Mouse (Mus musculus) left cerebral cortex, postnatal 14 days (tissue): ENCODE data around the gene Rab11fip5. TPM values are rescaled to one million over a fixed set of nuclear protein-coding genes. Genes with fewer than 3 reads are reported as not detected.

Experiments used
- DNase-seq, 2 experiments: peaks; one replicate each; pipeline ENCODE4 v3.0.0; 2021 to 2022; ENCODE audit warnings: low spot score in 2 of 2, mixed read lengths in 1 of 2
- intact Hi-C: fragments of 180-260 bp; cut with DNase I; formaldehyde crosslinking; loops from one replicate; pipeline ENCODE4 v1.15.1; 2025
- long read RNA-seq, 2 experiments: library from polyadenylated mRNA; stranded (forward); transcript quantifications; one replicate each; pipeline ENCODE4 v2.0.0; 2021
- total RNA-seq, 2 experiments: library from RNA; stranded (reverse); gene quantifications; 2 replicates each; pipeline ENCODE4 v1.2.3; 2021

The Rab11fip5 gene
- 10 to 100 TPM; 53.8 to 55.0 TPM for total RNA-seq
- long read RNA-seq, experiment 1, full-length matches to known transcripts, result 27 of 51 reads
- long read RNA-seq, experiment 1, partial matches to known transcripts, result 11 of 51 reads
- long read RNA-seq, experiment 1, other reads (novel, unspliced or antisense), result 13 of 51 reads
- long read RNA-seq, experiment 2, full-length matches to known transcripts, result 31 of 59 reads
- long read RNA-seq, experiment 2, partial matches to known transcripts, result 16 of 59 reads
- long read RNA-seq, experiment 2, other reads (novel, unspliced or antisense), result 12 of 59 reads

DNA sequence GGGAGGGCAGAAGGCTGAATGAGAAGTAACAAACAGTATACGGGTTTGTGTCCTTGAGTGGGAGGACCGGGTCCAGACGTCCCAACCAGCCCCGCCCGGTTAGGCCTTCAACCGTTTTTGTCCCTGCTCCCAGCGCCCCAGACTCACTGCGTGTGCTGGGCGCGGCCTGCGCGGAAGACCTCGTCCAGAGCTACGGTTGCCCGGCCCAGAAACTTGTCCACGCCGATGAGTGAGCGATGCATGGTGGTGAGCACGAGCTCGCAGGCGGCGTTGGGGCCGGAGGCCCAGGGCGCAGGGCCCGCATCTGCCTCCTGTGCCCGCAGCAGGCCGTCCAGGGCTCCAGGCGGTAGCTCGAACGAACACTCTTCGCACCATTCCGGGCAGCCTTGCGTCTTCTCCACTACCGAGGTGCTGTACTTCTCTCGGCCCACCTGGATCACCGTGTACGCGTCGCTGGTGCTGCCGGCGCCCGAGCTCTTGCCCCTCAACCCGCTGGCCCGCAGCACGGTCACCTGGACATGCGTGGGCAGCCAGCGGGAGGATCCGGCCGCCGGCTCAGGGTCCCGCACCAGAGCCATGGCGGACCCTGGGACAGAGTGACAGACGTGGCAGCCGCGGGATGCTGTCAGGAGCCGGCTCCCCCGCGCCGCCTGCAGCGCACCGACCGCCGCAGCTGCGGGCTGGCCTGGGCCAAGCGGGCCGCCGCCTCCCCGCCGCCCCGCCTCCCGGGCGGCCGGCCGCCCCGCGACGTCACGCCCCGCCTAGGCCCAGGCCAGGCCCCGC is at the start of gene Rab11fip5:
Rab11fip5 (minus strand) TSS at position 684 of the 783 bp plus-strand sequence.
- intact Hi-C loops, result no loop called here
- peak; percentile 18 to 20 for DNase-seq

DNA sequence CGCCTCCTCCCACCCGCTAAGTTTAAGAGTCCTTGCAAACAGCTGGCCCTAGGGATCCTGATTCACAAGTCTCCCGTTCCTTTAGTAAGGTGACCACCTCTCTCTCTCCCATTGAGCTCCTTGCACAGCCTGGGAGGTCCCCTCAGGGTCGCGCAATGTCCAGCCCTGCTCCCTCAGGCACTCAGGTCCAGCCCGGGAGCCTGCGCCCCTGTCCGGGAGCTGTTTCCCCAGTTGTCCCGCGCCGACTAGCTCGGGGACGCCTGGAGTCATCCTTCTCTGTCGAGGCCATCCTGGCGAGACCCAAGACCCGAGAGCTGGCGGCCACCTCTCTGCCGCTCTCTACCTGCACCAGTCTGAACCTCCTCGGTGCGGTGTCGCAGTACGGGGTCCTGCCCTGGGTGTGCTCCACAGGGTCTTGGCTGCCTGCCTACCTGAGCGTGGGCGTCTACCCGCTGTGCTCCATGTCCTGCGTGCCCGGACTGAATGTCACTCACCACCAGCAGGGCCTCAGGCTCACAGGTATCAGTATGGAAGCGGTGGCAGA is 49.5 kb upstream of the Rab11fip5 start, which contains the start of gene Noto:
Noto (plus strand) TSS at position 51 of the 544 bp plus-strand sequence.
- intact Hi-C loops, result no loop called here
- DNase-seq, result no peak

DNA sequence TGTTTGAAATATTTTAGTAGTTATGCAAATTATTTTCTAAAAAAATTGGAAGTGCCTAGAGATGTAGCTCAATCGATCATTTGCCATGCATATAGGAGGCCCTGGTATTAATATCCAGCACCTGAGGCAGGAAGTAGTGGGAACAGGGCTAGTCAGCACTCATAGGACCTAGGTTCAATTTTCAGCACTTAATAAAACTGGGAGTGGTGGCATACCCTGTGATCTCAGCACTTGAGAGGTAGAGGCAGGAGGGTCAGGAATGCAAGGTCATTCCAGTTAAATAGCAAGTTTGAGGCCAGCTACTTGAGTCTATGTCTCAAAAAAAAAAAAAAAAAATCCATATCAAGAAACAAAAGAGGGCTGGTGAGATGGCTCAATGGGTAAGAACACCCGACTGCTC is 44.7 kb upstream of the Rab11fip5 start:
- intact Hi-C loops, result no loop called here
- no peak for DNase-seq

DNA sequence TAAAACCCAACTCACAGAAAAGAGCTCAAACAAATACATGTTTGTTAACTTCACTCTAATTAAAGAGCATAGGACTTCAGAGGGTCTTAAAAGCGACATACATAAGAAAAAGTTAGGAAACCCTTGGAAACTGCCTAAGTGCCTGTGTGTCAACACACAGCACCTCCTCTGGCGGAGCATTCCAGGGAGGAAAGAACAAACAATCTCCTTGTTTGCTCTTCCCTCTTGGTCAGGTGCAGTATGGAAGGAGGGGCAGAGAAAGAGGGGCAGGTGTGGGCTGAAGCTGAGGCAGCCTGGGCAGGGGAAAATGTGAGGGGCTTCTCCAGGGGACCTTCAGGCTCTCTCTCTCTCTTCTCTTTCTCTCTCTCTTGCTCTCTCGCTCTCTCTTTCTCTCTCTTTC is 41.4 kb upstream of the Rab11fip5 start:
- intact Hi-C loops, result no loop called here
- DNase-seq, result no peak

DNA sequence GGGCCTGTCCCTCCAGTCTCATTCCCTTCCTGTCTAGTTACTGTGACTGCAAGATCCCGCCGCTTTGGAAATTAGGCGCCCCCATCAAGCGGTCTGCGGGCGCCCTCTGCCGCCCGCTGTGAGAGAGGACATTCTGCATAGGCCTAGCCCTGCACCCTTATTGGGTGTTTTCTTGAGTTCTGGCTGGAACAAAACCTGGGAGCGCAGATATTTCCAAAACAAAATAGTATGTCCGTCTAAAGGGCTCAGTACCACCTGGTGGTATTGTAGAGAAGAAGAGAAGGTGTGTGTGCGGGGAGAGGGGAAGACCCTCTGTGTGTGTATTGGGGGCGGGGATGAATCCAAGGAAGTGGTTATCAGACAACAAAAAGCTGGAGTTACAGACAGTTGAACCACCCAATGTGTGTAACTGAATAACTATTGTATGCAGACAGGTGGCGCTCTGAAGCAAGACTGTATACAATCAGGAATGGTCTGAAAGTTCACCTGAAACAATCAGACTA is 36.4 kb upstream of the Rab11fip5 start:
- DNase-seq, result peak; percentile 47 to 56
- intact Hi-C loops, result loop anchor here (1.0 kb wide), 1 partner anchor 251 kb away; no protein-coding TSS in a partner anchor

DNA sequence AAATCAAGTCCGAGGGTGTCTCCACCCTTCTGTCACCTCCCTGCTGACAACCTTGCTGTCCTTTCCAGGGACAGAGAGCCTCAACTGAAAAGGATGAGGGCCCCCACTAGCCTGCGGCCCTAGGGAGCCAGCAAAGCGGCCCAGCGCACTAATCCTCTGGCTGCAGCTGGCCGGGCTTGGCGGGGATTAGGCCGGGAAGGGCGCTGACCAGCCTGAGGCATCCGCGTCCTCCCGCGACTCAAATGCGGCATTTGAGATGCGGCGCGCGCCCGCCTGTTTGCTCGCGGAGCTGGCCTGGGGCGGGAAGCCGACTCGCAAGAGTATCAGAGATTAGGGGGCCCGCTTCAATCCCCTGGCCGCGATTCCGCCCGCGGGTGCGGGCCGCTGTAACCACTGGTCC is 34.6 kb upstream of the Rab11fip5 start:
- no peak for DNase-seq
- intact Hi-C loops, result no loop called here

DNA sequence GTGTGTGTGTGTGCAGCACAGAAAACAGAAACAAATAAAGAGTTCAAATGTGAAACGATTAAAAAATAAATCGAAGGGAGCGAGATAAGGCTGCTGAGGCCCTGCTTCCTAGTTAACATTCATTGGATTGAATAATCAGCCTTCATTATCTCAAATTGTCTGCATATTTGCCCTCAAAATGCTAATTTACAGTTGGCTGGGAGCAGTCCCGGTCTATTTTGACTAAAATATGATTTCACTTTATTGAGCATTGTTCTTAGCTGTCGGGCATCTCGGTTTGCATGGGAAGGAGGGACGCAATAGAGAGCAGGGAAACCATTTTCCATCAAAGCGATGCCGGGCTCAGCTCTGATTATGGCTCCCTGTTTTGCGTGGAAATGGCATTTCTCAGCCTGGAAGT is 28.6 kb upstream of the Rab11fip5 start:
- DNase-seq, result no peak
- intact Hi-C loops, result no loop called here

DNA sequence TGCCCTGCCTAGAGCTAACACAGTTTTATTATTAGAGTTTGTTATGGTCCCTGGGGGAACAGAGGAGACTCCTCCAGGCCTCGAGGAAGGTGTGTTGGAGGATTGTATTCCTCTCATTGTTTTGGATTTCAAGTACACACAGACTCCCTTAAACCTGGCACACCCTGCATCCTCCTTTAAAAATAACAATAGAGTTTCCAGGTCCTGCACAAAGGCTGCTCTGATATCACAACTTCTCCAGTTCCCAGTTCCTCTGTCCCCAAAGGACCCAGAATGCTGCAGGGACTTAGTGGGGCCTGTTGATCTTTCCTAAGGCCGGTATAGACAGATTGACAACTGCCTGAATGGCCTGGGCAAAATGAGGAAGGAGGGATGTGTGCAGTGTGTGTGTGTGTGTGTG is 28.2 kb upstream of the Rab11fip5 start:
- DNase-seq, result no peak
- intact Hi-C loops, result no loop called here

DNA sequence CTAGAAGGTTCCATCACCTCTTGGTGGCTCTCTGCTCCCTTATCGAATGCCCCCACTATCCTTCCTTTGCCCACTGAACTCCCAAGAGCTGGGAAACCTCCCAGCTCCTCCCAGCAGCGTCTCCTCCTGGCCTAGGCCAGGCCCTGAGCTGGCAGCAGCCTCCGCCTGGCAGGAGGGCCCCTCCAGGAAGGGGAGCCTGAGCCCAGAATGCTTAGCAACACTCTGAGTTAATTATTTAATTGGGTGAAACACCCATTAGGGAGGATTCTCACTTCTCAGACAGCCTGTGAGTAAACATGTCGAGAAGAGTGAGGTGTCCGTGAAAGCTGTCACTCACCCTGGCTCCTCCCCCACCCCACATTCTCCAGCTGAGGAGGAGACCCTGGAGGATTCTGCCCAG is 25.3 kb upstream of the Rab11fip5 start:
- intact Hi-C loops, result no loop called here
- no peak for DNase-seq

DNA sequence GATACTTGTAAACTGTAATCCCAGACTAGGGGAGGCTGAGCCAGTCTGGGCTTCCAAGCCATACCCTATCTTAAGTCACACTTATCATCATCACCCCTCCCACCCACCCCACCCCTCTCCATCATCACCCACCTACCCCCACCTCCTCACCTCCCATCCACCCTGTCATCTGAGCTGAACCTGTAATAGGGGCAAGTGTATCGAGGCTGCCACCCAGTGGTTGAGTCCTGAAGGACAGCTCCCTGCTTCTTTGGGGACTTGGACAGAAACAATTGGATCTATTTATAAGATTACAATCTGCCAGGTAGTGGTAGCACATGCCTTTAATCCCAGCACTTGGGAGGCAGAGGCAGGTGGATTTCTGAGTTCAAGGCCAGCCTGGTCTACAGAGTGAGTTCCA is 22.7 kb upstream of the Rab11fip5 start:
- intact Hi-C loops, result no loop called here
- peak; percentile 15 to 45 for DNase-seq

DNA sequence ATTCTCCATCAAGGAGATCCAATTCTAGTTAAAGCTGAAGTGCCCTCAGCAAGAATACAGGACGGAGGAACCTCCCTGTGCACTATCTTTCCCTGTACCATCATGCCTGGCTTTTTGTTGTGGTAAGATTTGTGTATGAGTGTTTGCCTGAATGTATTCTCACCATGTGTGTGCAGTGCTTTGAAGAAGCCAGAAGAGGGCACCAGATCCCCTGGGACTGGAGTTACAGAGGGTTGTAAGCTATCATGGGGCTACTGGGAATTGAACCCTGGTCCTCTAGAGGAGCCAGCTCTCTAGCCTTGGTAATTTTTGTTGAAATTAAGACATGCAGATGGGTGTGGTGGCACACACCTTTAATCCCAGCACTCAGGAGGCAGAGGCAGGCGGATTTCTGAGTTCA is 20.9 kb upstream of the Rab11fip5 start:
- intact Hi-C loops, result no loop called here
- no peak for DNase-seq

DNA sequence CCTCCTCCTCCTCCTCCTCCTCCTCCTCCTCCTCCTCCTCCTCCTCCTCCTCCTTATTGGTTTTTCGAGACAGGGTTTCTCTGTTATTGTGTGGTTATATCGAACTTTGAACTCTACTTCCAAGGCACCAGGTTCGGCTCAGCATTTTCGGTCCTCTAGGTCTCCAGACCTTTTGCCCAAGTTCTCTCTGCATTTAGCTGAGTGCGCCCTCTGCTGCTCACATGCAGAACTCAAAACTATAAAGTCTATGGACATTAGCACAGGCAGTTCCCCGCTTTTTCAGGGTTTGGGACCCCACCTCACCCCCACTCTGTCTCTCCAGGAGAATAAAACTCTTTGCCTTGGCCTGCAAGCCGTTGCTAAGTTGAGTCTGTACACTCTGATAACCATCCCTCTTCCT is 17.4 kb upstream of the Rab11fip5 start:
- intact Hi-C loops, result loop anchor here (5.0 kb wide), 1 partner anchor 230 kb away; no protein-coding TSS in a partner anchor
- DNase-seq, result peak; percentile 47 to 78

DNA sequence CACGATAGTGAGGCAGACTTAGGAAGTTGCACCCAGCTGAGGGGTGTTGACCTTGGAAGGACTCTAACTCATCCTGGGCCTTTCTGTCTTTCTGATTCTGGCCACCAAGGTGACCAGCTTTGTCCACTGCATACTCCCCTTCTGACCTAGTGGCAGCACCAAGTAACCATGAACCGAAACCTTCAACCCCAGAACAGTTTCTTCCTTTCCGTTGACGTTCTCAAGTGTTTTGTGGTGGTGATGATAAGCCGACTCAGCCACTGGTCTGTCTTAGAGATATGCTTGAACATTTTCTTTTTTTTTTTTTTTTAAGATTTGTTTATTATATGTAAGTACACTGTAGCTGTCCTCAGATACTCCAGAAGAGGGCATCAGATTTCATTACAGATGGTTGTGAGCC is 14.2 kb upstream of the Rab11fip5 start:
- intact Hi-C loops, result no loop called here

DNA sequence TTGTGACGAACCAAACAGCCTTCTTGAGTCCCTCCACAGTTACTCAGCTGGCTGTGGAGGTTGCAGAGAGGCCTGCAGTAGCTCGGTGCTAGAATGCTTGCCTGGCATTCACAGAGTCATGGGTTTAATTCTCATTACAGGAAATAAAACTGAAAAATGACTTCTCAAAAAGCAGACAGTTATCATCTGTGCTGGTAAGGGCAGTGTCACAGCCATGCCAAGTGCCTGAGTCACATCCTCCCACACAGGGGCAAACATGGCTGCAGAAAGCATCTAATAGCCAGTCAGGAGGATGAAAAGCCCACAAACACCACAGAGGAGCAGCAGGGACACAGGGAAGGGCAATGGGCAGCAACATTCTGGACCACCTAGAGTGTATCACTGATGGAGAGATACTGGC is 8.4 kb upstream of the Rab11fip5 start:
- intact Hi-C loops, result loop anchor here (5.0 kb wide), 1 partner anchor 35 kb away; no protein-coding TSS in a partner anchor
- DNase-seq, result no peak

More for the DNA sequence above, 14.2 kb upstream of the Rab11fip5 start:
- no peak for DNase-seq

DNA sequence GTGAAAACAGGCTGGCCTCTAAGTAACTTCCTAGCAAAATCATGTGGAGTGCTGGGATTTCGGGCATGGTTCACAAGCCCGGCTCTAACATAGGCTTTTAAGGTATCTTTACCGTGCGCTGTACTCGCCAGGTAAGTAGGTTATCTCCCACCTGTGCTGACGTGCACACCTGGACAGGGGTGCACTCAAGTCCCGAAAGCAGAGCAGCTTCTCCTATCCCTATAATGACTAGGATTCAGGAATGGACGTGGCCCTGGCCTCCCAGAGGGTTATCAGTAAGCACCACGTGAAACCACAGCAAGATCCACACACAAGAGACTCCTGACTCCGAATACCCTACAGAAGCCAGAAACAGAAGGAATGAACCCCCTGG is 7.2 kb upstream of the Rab11fip5 start:
- no peak for DNase-seq
- intact Hi-C loops, result loop anchor here (5.0 kb wide), 1 partner anchor 34 kb away; no protein-coding TSS in a partner anchor

DNA sequence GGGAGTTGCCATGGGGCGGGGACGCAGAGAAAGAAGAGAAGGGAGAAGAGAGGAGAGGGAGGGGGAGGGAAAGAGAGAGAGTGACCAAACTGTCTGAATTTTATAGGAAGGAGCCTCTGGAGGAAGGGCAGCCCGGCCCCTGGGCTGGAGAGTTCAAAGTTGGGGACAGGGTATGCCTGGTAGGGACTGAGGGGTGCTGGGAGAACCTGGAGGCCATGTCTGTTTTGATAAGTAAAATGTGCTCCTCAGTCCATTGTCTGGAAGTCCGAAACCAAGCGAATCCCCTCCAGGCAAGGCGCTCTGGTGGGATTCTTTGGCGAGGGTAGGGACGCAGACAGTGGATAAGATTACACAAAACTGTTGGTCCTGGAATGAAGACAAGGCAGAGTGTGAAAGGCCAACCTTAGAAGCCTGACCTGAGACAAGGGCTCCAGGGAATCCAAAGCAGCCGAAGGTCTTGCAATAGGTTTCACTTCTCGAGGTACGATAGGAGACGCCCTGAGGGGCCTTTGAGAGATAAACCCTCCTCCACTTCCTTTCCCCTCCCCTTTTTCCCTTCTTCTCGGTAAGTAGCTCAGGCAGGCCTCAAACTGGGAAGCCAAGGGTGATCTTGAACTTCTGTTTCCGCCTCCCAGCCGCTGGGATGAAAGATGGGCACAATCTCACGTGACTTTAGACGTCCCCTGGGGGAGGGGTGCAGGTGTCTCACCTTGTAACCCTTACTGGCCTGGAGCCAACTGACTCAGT is 6.6 kb upstream of the Rab11fip5 start:
- intact Hi-C loops, result loop anchor here (5.0 kb wide), 1 partner anchor 34 kb away; no protein-coding TSS in a partner anchor
- no peak for DNase-seq

DNA sequence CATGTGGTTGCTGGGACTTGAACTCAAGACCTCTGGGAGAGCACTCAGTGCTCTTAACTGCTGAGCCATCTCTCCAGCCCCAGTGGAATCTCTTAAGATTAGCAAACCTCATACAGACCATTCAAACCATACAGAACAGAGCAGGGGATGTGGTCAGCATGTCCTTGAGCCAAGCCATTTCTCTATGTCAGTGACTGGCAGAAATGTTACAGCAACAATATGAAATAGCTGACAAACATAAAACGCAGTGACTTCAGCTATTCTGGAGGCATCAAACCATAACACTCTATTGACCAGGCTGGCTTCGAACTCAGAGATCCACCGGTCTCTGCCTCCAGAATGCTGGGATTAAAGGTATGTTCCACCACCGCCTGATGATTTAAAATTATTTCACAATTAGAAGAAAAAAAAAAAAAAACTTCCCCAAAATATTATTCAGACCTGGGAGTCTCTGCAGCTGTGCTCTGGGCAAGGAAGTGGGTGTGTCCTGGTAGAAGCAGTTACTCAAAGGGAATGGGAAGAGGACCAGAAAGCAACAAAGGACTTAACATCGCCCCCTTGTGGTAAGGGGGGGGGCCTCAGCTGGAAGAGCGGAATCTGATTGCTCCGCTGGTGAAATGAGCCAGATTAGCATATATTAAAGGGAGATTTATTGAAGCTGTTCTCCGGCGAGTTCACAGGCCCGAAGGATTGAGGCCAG is 5.9 kb upstream of the Rab11fip5 start:
- DNase-seq, result peak; percentile 85 to 89
- intact Hi-C loops, result loop anchor here (5.0 kb wide), 1 partner anchor 33 kb away; no protein-coding TSS in a partner anchor

DNA sequence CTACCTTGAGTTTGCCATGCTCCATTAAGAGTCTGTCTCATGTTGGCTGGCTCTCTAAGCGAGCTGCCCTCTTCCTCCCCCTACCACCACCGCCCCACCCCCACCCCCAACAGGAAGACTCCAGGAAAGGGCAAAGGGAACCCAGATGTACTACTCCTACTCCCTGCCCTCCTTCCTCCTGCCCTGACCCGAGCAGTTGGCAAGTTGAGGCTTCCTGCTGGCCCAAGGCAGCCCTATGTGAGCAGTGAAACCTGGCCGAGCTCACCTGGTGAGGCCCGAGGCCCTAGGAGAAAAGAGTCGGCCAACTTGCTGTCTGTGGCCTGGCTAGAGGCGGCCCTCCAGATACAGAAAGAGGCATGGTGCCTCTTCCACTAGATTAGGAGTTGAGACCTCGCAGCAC is 4.2 kb upstream of the Rab11fip5 start:
- intact Hi-C loops, result no loop called here
- DNase-seq, result no peak

DNA sequence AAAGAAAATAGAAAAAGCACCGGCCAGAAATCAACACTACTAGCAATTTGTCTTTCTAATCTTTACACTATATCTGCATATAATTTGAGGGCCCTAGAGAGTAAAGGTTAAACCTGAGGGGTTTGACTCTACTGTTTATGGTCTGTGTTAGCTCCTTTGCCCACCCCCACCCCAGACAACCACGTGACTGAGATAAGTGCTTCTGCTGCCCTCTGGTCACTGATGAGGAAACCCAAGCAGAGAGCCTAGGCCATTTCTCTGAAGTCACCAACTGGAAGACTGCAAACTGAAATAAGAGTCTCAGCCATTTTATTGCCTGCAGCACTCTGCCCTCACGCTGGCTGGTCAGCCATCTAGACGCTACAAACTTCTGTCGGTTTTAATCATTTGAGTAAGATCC is 3.4 kb upstream of the Rab11fip5 start:
- DNase-seq, result no peak
- intact Hi-C loops, result no loop called here
